Mouse (Mus musculus) kidney, embryonic 14.5 days (tissue): ENCODE measurements around the gene Aplnr. TPM values are rescaled to one million over a fixed set of nuclear protein-coding genes. Genes with fewer than 3 reads are reported as not detected.

Experiments used
- ATAC-seq: fragments of 200-750 bp; cut with Nextera tagmentation; 2 replicates; pipeline ENCODE4 v1.8.0; 2017; ENCODE audit warnings: moderate number of reproducible peaks, mild to moderate bottlenecking, moderate TSS enrichment, moderate library complexity; ENCODE audit not compliant: low FRiP score, low TSS enrichment
- H3K27ac ChIP-seq: fragments of 300-500 bp; sonication (generic); 2 replicates; pipeline ENCODE4 v1.5.1; 2014; ENCODE audit warnings: low read depth, mild to moderate bottlenecking, low read length, moderate library complexity, mixed read lengths
- H3K27me3 ChIP-seq: fragments of 300-500 bp; sonication (generic); 2 replicates; pipeline ENCODE4 v1.6.1; 2014; ENCODE audit warnings: mild to moderate bottlenecking, low read length; ENCODE audit not compliant: control insufficient read depth, insufficient read depth
- H3K36me3 ChIP-seq: fragments of 300-500 bp; sonication (generic); 2 replicates; pipeline ENCODE4 v1.6.1; 2014; ENCODE audit warnings: low read length, mixed read lengths; ENCODE audit not compliant: control insufficient read depth, insufficient read depth
- H3K4me1 ChIP-seq: fragments of 300-500 bp; sonication (generic); 2 replicates; pipeline ENCODE4 v1.6.1; 2014; ENCODE audit warnings: low read length, mixed read lengths; ENCODE audit not compliant: control insufficient read depth, insufficient read depth
- H3K4me2 ChIP-seq: fragments of 300-500 bp; sonication (generic); replicated peaks from 2 replicates; pipeline ENCODE4 v1.6.1; 2014; ENCODE audit warnings: low read depth, mild to moderate bottlenecking, low read length
- H3K4me3 ChIP-seq: fragments of 300-500 bp; sonication (generic); 2 replicates; pipeline ENCODE4 v1.5.1; 2014; ENCODE audit warnings: mild to moderate bottlenecking, low read length
- H3K9ac ChIP-seq: fragments of 300-500 bp; sonication (generic); 2 replicates; pipeline ENCODE4 v1.6.1; 2014; ENCODE audit warnings: low read depth, mild to moderate bottlenecking, low read length, moderate library complexity
- H3K9me3 ChIP-seq: fragments of 300-500 bp; sonication (generic); 2 replicates; pipeline ENCODE4 v1.6.1; 2016; ENCODE audit warnings: low read length; ENCODE audit not compliant: control insufficient read depth
- WGBS: fragments of 180-500 bp; shearing (Covaris S2); extraction: QIAGEN DNeasy Blood & Tissue Kit; methylation state at CpG from one replicate; pipeline ENCODE4 v1.1.7; 2014; 5-methylcytosine and 5-hydroxymethylcytosine counted together
- polyA plus RNA-seq: library from polyadenylated mRNA; unstranded; fragments of >200 nt; fragmentation: Nextera tagmentation; extraction: Ambion mirVana; gene quantifications from 2 replicates; pipeline ENCODE4 v1.2.1, GENCODE M21; 2014

The Aplnr gene
- polyA plus RNA-seq, 1 experiment from 2014 or later = 67.7 TPM

GRCm38 (mm10) chr2:85187582-85188151 lies 51.6 kb downstream of the Aplnr start:
- ATAC-seq = no peak
- Histone ChIP-seq H3K27me3 (peaks cover 5% of the 10 kb centered on the region; the same call in 1 of the 2 replicates), H3K36me3 (no peaks in the 10 kb centered on the region), H3K27ac (no peak overlapping the region), H3K4me2 (no peak overlapping the region), H3K4me1 (no peaks in the 10 kb centered on the region), H3K9ac (no peak overlapping the region), H3K9me3 (no peaks in the 10 kb centered on the region), H3K4me3 (no peak overlapping the region)
- 88% methylated on average over 6 of the region's 6 CpGs for WGBS

Other genes with a start within 250 kb of the Aplnr start
- 1.6 and 2.1 TPM in 2 replicates for gene Rtn4rl2, start 249.5 kb upstream of the Aplnr start, polyA plus RNA-seq
- gene Slc43a3, start 199.6 kb upstream of the Aplnr start, polyA plus RNA-seq = 41.1 and 53.7 TPM in 2 replicates
- gene Prg2, start 155.8 kb upstream of the Aplnr start, polyA plus RNA-seq = not detected in 2 replicates
- not detected in 2 replicates for gene Prg3, start 148.0 kb upstream of the Aplnr start, polyA plus RNA-seq
- 260 and 334 TPM in 2 replicates for gene Ssrp1, start 99.0 kb upstream of the Aplnr start, polyA plus RNA-seq
- gene P2rx3, start 98.8 kb upstream of the Aplnr start, polyA plus RNA-seq = 0.53 and 0.86 TPM in 2 replicates
- 8.1 and 10.1 TPM in 2 replicates for gene Tnks1bp1, start 88.2 kb upstream of the Aplnr start, polyA plus RNA-seq
- 0.39 and 0.47 TPM in 2 replicates for gene Lrrc55, start 61.0 kb downstream of the Aplnr start, polyA plus RNA-seq
- gene Olfr987, start 203.1 kb downstream of the Aplnr start, polyA plus RNA-seq = not detected in 2 replicates
- gene Olfr988, start 227.0 kb downstream of the Aplnr start, polyA plus RNA-seq = not detected in 2 replicates